Mouse (Mus musculus) liver, adult 10 weeks (tissue): Measurements from ENCODE around the gene Olfr917. TPM values are rescaled to one million over a fixed set of nuclear protein-coding genes. Genes with fewer than 3 reads are reported as not detected.

Experiments
- polyA plus RNA-seq: library from polyadenylated mRNA; stranded (reverse); fragments of 350-450 nt; fragmentation: Illumina TruSeq; extraction: RNeasy Lipid Tissue Mini Kit (QIAGEN cat#74804); gene quantifications from one replicate; pipeline ENCODE4 v1.2.3, GENCODE M21; 2014; ENCODE audit warnings: low read depth, low replicate concordance

Gene Olfr917
- not detected for polyA plus RNA-seq

GRCm38 (mm10) chr9:38665742-38666141 lies at the start of gene Olfr917:
Gene Olfr917 (minus strand): TSS chr9:38665842.

GRCm38 (mm10) chr9:38674501-38674900 lies 8.9 kb upstream of the Olfr917 start, which contains the start of gene Olfr918:
Gene Olfr918 (minus strand): TSS chr9:38674601.

GRCm38 (mm10) chr9:38659775-38660174 lies 5.9 kb downstream of the Olfr917 start, which contains the start of gene Olfr916:
Gene Olfr916 (minus strand): TSS chr9:38659875.

Other genes with a start within 250 kb of the Olfr917 start
- not detected for gene Olfr901, start 236.4 kb downstream of the Olfr917 start, polyA plus RNA-seq
- not detected for gene Olfr902, start 218.2 kb downstream of the Olfr917 start, polyA plus RNA-seq
- gene Olfr904, start 202.7 kb downstream of the Olfr917 start, polyA plus RNA-seq: not detected
- not detected for gene Olfr905, start 194.7 kb downstream of the Olfr917 start, polyA plus RNA-seq
- gene Olfr906, start 178.8 kb downstream of the Olfr917 start, polyA plus RNA-seq: not detected
- not detected for gene Olfr907, start 170.0 kb downstream of the Olfr917 start, polyA plus RNA-seq
- gene Olfr911-ps1, start 144.3 kb downstream of the Olfr917 start, polyA plus RNA-seq: not detected
- gene Olfr910, start 128.0 kb downstream of the Olfr917 start, polyA plus RNA-seq: not detected
- gene Olfr912, start 85.7 kb downstream of the Olfr917 start, polyA plus RNA-seq: not detected
- gene Olfr913, start 73.1 kb downstream of the Olfr917 start, polyA plus RNA-seq: not detected
- gene Olfr914, start 60.7 kb downstream of the Olfr917 start, polyA plus RNA-seq: not detected
- gene Olfr916, start 6.0 kb downstream of the Olfr917 start, polyA plus RNA-seq: not detected
- not detected for gene Olfr918, start 8.8 kb upstream of the Olfr917 start, polyA plus RNA-seq
- gene Olfr919, start 37.8 kb upstream of the Olfr917 start, polyA plus RNA-seq: not detected
- 32.5 TPM for gene Vwa5a, start 52.4 kb upstream of the Olfr917 start, polyA plus RNA-seq
- 0.13 TPM for gene Olfr920, start 86.5 kb upstream of the Olfr917 start, polyA plus RNA-seq
- not detected for gene Olfr921, start 107.2 kb upstream of the Olfr917 start, polyA plus RNA-seq
- gene Olfr922, start 148.8 kb upstream of the Olfr917 start, polyA plus RNA-seq: not detected
- not detected for gene Olfr923, start 160.7 kb upstream of the Olfr917 start, polyA plus RNA-seq
- gene Olfr924, start 178.6 kb upstream of the Olfr917 start, polyA plus RNA-seq: not detected
- gene Olfr26, start 189.2 kb upstream of the Olfr917 start, polyA plus RNA-seq: not detected
- not detected for gene Olfr926, start 211.3 kb upstream of the Olfr917 start, polyA plus RNA-seq